22 mouse cellular contexts compared by ENCODE assay signal in genomic region chr7:45449974-45450373, GRCm38 (mm10). TPM values are rescaled to one million over a fixed set of nuclear protein-coding genes. Genes with fewer than 3 reads are reported as not detected.
"Had no signal": no experiment of that assay in that cellular context is flagged by ENCODE, and none has a peak within 500 bp of the region (broad histone marks: within the 10 kb centered on the region; RNA-seq: fewer than 3 reads in every experiment).

No protein-coding gene starts in this region.

- H3K4me3 ChIP-seq: neural tube, embryonic 12.5 days; neural tube, embryonic 13.5 days; neural tube, embryonic 15.5 days; stomach, embryonic 15.5 days had no signal

- H3K4me2 ChIP-seq: neural tube, embryonic 12.5 days; neural tube, embryonic 13.5 days; neural tube, embryonic 15.5 days; stomach, embryonic 15.5 days had no signal

- H3K9me3 ChIP-seq: neural tube, embryonic 12.5 days; neural tube, embryonic 13.5 days; neural tube, embryonic 15.5 days; stomach, embryonic 15.5 days had no signal

- H3K27ac ChIP-seq: neural tube, embryonic 12.5 days; neural tube, embryonic 13.5 days; neural tube, embryonic 15.5 days; stomach, embryonic 15.5 days; stomach, postnatal 0 days had no signal

- H3K4me1 ChIP-seq: neural tube, embryonic 12.5 days; neural tube, embryonic 13.5 days had no signal

- H3K27me3 ChIP-seq: neural tube, embryonic 12.5 days; neural tube, embryonic 13.5 days; neural tube, embryonic 15.5 days; stomach, embryonic 15.5 days had no signal

- DNase-seq: retina, postnatal 1 day; right cerebral cortex, adult 18-20 months; right cerebral cortex, postnatal 14 days; right cerebral cortex, postnatal 25 days; right cerebral cortex, postnatal 4 days; spleen, adult 18-20 months; thymus, adult 18-20 months; thymus, adult 2 months; thymus, postnatal 14 days; thymus, postnatal 25 days; thymus, postnatal 36 days had no signal

- H3K9ac ChIP-seq: neural tube, embryonic 12.5 days; neural tube, embryonic 13.5 days; neural tube, embryonic 15.5 days; stomach, embryonic 15.5 days had no signal

RNA-seq across cellular contexts. Expression of gene Lhb, which starts 29.4 kb away (rescaled TPM):
- total RNA-seq: neutrophil, adult 5-6 weeks had no signal
- polyA plus RNA-seq: neural tube, embryonic 12.5 days; neural tube, embryonic 13.5 days; neural tube, embryonic 14.5 days; small intestine, adult 2 months; spleen, adult 2 months; stomach, embryonic 15.5 days; stomach, embryonic 16.5 days; stomach, postnatal 0 days; thymus, postnatal 0 days had no signal
